19 mouse cellular contexts compared by ENCODE assay signal in genomic region chr13:41436731-41437130, GRCm38 (mm10). TPM values are rescaled to one million over a fixed set of nuclear protein-coding genes. Genes with fewer than 3 reads are reported as not detected.
A peak's percentile ranks its signal among the peaks of the same experiment; 100 is the strongest.
DNase-seq lines count a peak whose midpoint lies in the region; ATAC-seq and TF ChIP-seq lines count a peak whose summit lies in the region.
"Had no signal": no experiment of that assay in that cellular context is flagged by ENCODE, and none has a peak within 500 bp of the region (broad histone marks: within the 10 kb centered on the region; RNA-seq: fewer than 3 reads in every experiment).

No protein-coding gene starts in this region.

- no peak for TF ChIP-seq POLR2A in CH12.LX (IDR thresholded peaks at IDR 0.05; ENCODE audit: low read depth, low read length)

- no peak for TF ChIP-seq CTCF in kidney, postnatal 0 days (IDR thresholded peaks at IDR 0.05; ENCODE audit: low read depth)
- TF ChIP-seq CTCF in CH12.LX (conservative IDR thresholded peaks at IDR 0.05 in 1 of 2, IDR thresholded peaks at IDR 0.05 in 1 of 2; ENCODE audit: low read depth in 2 of 2, low read length in 2 of 2), result no peak

- no peaks in the 10 kb centered on the region for H3K9me3 ChIP-seq in kidney, postnatal 0 days (replicated peaks; ENCODE audit: low read length)
- peaks cover 6% of the 10 kb centered on the region for H3K9me3 ChIP-seq in CH12.LX (replicated peaks; ENCODE audit: low read length)
- H3K9me3 ChIP-seq: embryonic facial prominence, embryonic 15.5 days; forebrain, embryonic 13.5 days; neural tube, embryonic 15.5 days; stomach, embryonic 15.5 days had no signal

- no peak overlapping the region for H3K27ac ChIP-seq in kidney, postnatal 0 days
- no peak overlapping the region for H3K27ac ChIP-seq in CH12.LX (ENCODE audit: insufficient read depth, low read depth)
- H3K27ac ChIP-seq: embryonic facial prominence, embryonic 15.5 days; forebrain, embryonic 13.5 days; hindbrain, postnatal 0 days; kidney, embryonic 15.5 days; neural tube, embryonic 15.5 days; stomach, embryonic 15.5 days had no signal

- H3K4me3 ChIP-seq in kidney, postnatal 0 days (replicated peaks; ENCODE audit: low read depth, low read length), result no peak overlapping the region
- H3K4me3 ChIP-seq in CH12.LX (replicated peaks in 1 of 3; ENCODE audit: low read depth in 2 of 3, low read length in 2 of 3, poor library complexity in 1 of 3), result no peak overlapping the region
- H3K4me3 ChIP-seq: embryonic facial prominence, embryonic 15.5 days; forebrain, embryonic 13.5 days; kidney, embryonic 15.5 days; neural tube, embryonic 15.5 days; stomach, embryonic 15.5 days had no signal

- no peaks in the 10 kb centered on the region for H3K27me3 ChIP-seq in kidney, postnatal 0 days (ENCODE audit: insufficient read depth, low read length)
- no peaks in the 10 kb centered on the region for H3K27me3 ChIP-seq in CH12.LX (replicated peaks)
- H3K27me3 ChIP-seq: embryonic facial prominence, embryonic 15.5 days; forebrain, embryonic 13.5 days; kidney, embryonic 15.5 days; neural tube, embryonic 15.5 days; stomach, embryonic 15.5 days had no signal

- dilution Hi-C loops in CH12.LX (cut with MboI; ENCODE audit: extremely low pct_ligation_motif_present, extremely low pct_unique_long_range_greater_than_20kb, low sequenced_read_pairs), result no loop called here

- H3K79me2 ChIP-seq in CH12.LX (replicated peaks; ENCODE audit: control insufficient read depth, extremely low read depth, insufficient read depth, poor library complexity, severe bottlenecking), result no peaks in the 10 kb centered on the region

- no peak overlapping the region for H3K4me2 ChIP-seq in kidney, postnatal 0 days (ENCODE audit: low read length)
- no peak overlapping the region for H3K4me2 ChIP-seq in CH12.LX (ENCODE audit: insufficient read depth, low read depth, poor library complexity, severe bottlenecking)
- H3K4me2 ChIP-seq: embryonic facial prominence, embryonic 15.5 days; forebrain, embryonic 13.5 days; kidney, embryonic 15.5 days; liver, embryonic 11.5 days; midbrain, embryonic 11.5 days; neural tube, embryonic 15.5 days; stomach, embryonic 15.5 days had no signal

- DNase-seq in gastrocnemius, adult 18-20 months (ENCODE audit: low spot score), result peak; percentile 30
- DNase-seq in gastrocnemius, postnatal 10 days, result no peak
- DNase-seq in kidney, postnatal 0 days (ENCODE audit: low spot score), result peak; percentile 34
- DNase-seq in kidney, postnatal 14 days, result no peak
- DNase-seq in CH12.LX (ENCODE audit: extremely low read depth), result no peak
- peak; percentile 23 for DNase-seq in heart, postnatal 25 days (ENCODE audit: low spot score)
- no peak for DNase-seq in spleen, postnatal 36 days (ENCODE audit: low spot score in 2 of 2)
- no peak for DNase-seq in adrenal gland, adult 8-10 months
- DNase-seq: cerebellum, adult 2 months; left cerebral cortex, postnatal 4 days; thymus, postnatal 36 days had no signal

- WGBS in kidney, postnatal 0 days, result 38% methylated on average over 5 of the region's 5 CpGs

- TF ChIP-seq RAD21 in CH12.LX (IDR thresholded peaks at IDR 0.05; ENCODE audit: low read depth, low read length), result no peak

- in situ Hi-C loops in CH12.LX (cut with MboI; ENCODE audit: low pct_ligation_motif_present, low pct_unique_long_range_greater_than_20kb, low sequenced_read_pairs), result no loop called here

- no peaks in the 10 kb centered on the region for H3K4me1 ChIP-seq in kidney, postnatal 0 days (replicated peaks; ENCODE audit: insufficient read depth, low read length)
- peaks cover 2 to 45% of the 10 kb centered on the region in 2 experiments; a peak in 2 of 4 replicates for H3K4me1 ChIP-seq in CH12.LX (ENCODE audit: control insufficient read depth in 1 of 2, insufficient read depth in 2 of 2)
- H3K4me1 ChIP-seq: embryonic facial prominence, embryonic 15.5 days; forebrain, embryonic 13.5 days; neural tube, embryonic 15.5 days; stomach, embryonic 15.5 days had no signal

- TF ChIP-seq EP300 in CH12.LX (IDR thresholded peaks at IDR 0.05; ENCODE audit: low read length), result no peak

- no peak for ATAC-seq in kidney, postnatal 0 days (replicated peaks; ENCODE audit: low FRiP score, low read depth)
- ATAC-seq: forebrain, embryonic 13.5 days; hindbrain, postnatal 0 days had no signal

- H3K36me3 ChIP-seq in kidney, postnatal 0 days (ENCODE audit: insufficient read depth, low read length), result no peaks in the 10 kb centered on the region
- peaks cover 35 to 85% of the 10 kb centered on the region in 2 experiments for H3K36me3 ChIP-seq in CH12.LX (replicated peaks in 1 of 2; ENCODE audit: control insufficient read depth in 1 of 2, insufficient read depth in 1 of 2, low read length in 1 of 2)
- H3K36me3 ChIP-seq: embryonic facial prominence, embryonic 15.5 days; kidney, embryonic 15.5 days; neural tube, embryonic 15.5 days; stomach, embryonic 15.5 days had no signal

- intact Hi-C loops in heart, postnatal 25 days (cut with DNase I), result no loop called here

- H3K9ac ChIP-seq in kidney, postnatal 0 days (ENCODE audit: low read depth, low read length), result no peak overlapping the region
- H3K9ac ChIP-seq in CH12.LX (ENCODE audit: insufficient read depth, low read depth), result peak overlapping the region; percentile 18; the same call in 1 of the 2 replicates
- H3K9ac ChIP-seq: embryonic facial prominence, embryonic 15.5 days; forebrain, embryonic 13.5 days; kidney, embryonic 15.5 days; neural tube, embryonic 15.5 days; stomach, embryonic 15.5 days had no signal

TF ChIP-seq in CH12.LX, 34 proteins besides CTCF, POLR2A, EP300 and RAD21:
- TF ChIP-seq POLR2AphosphoS2 (IDR thresholded peaks at IDR 0.05; ENCODE audit: low read depth, low read length) (no peak), TBP (conservative IDR thresholded peaks at IDR 0.05; ENCODE audit: low read depth, low read length) (no peak), BHLHE40 (IDR thresholded peaks at IDR 0.05; ENCODE audit: low read depth, low read length) (no peak), MAZ (IDR thresholded peaks at IDR 0.05; ENCODE audit: low read depth, low read length) (no peak), JUND (conservative IDR thresholded peaks at IDR 0.05; ENCODE audit: low read depth, low read length) (no peak), USF1 (IDR thresholded peaks at IDR 0.05; ENCODE audit: low read depth, low read length) (no peak), E2F4 (IDR thresholded peaks at IDR 0.05; ENCODE audit: insufficient replicate concordance, low read depth, low read length) (no peak)

RNA-seq across cellular contexts. Expression of gene Nedd9, which starts 50.4 kb away (rescaled TPM):
- total RNA-seq in gastrocnemius, adult 18-20 months (2021), result 10 to 100 TPM in 1 of 2 experiments, 1 to 10 TPM in 1; 4.5 to 11.9 TPM
- 10 to 100 TPM; 15.1 to 17.4 TPM for total RNA-seq in gastrocnemius, postnatal 10 days (2021)
- 26.4 and 27.3 TPM in 2 replicates for polyA plus RNA-seq in kidney, postnatal 0 days (2015; fragmentation: Nextera tagmentation; extraction: Ambion mirVana)
- total RNA-seq in CH12.LX (2012; rRNA removed) (42.5 and 46.5 TPM in 2 replicates), CH12.LX (2014; rRNA removed) (44.6 and 48.7 TPM in 2 replicates)
- 41.3 and 54.1 TPM in 2 replicates for polyA plus RNA-seq in CH12.LX (2012; ENCODE audit: insufficient read length, low read depth)
- total RNA-seq in heart, postnatal 25 days (2021), result 10 to 100 TPM; 23.3 to 28.2 TPM
- total RNA-seq in adrenal gland, adult 8-10 months (2022), result 10 to 100 TPM; 14.0 to 30.6 (median 24.2) TPM

Comparison
In these comparisons a context has a peak if more than half of its experiments do, and no peak if none do; other contexts are left out.
1. DNase-seq: peak in gastrocnemius, adult 18-20 months (single experiment), kidney, postnatal 0 days (single experiment) and heart, postnatal 25 days (single experiment); none in gastrocnemius, postnatal 10 days (single experiment), kidney, postnatal 14 days (single experiment), CH12.LX (single experiment), spleen, postnatal 36 days (0 of 2) and adrenal gland, adult 8-10 months (single experiment).